Mouse (Mus musculus) midbrain, embryonic 13.5 days (tissue): ENCODE measurements at regions not wholly inside any gene's neighbourhood (a gene's known extent, or its start where the extent isn't known, plus 50 kb on each side); places are given as distances from the start of the nearest gene placed in this dataset.
A peak's percentile ranks its signal among the peaks of the same experiment; 100 is the strongest.

Experiments
- ATAC-seq: fragments of 200-750 bp; cut with Nextera tagmentation; 2 replicates; pipeline ENCODE4 v1.8.0; 2017; ENCODE audit warnings: mild to moderate bottlenecking, moderate TSS enrichment, moderate library complexity
- H3K27ac ChIP-seq: fragments of 300-500 bp; sonication (generic); 2 replicates; pipeline ENCODE4 v1.5.1; 2015; ENCODE audit warnings: inconsistent platforms, mild to moderate bottlenecking, moderate library complexity
- H3K27me3 ChIP-seq: fragments of 300-500 bp; sonication (generic); 2 replicates; pipeline ENCODE4 v1.6.1; 2015; ENCODE audit warnings: mild to moderate bottlenecking, inconsistent platforms
- H3K36me3 ChIP-seq: fragments of 300-500 bp; sonication (generic); 2 replicates; pipeline ENCODE4 v1.6.1; 2015; ENCODE audit warnings: mild to moderate bottlenecking, inconsistent platforms
- H3K4me1 ChIP-seq: fragments of 300-500 bp; sonication (generic); replicated peaks from 2 replicates; pipeline ENCODE4 v1.6.1; 2015; ENCODE audit warnings: inconsistent platforms
- H3K4me2 ChIP-seq: fragments of 300-500 bp; sonication (generic); replicated peaks from 2 replicates; pipeline ENCODE4 v1.6.1; 2015; ENCODE audit warnings: moderate library complexity, mild to moderate bottlenecking, inconsistent platforms
- H3K4me3 ChIP-seq: fragments of 300-500 bp; sonication (generic); replicated peaks from 2 replicates; pipeline ENCODE4 v1.5.1; 2015; ENCODE audit warnings: mild to moderate bottlenecking, inconsistent platforms
- H3K9ac ChIP-seq: fragments of 300-500 bp; sonication (generic); replicated peaks from 2 replicates; pipeline ENCODE4 v1.6.1; 2015; ENCODE audit warnings: mild to moderate bottlenecking, inconsistent platforms
- H3K9me3 ChIP-seq: fragments of 300-500 bp; sonication (generic); 2 replicates; pipeline ENCODE4 v1.6.1; 2016; ENCODE audit warnings: mild to moderate bottlenecking, inconsistent platforms
- WGBS: fragments of 180-500 bp; shearing (Covaris S2); methylation state at CpG from one replicate; pipeline ENCODE4 v1.1.7; 2015; 5-methylcytosine and 5-hydroxymethylcytosine counted together

DNA sequence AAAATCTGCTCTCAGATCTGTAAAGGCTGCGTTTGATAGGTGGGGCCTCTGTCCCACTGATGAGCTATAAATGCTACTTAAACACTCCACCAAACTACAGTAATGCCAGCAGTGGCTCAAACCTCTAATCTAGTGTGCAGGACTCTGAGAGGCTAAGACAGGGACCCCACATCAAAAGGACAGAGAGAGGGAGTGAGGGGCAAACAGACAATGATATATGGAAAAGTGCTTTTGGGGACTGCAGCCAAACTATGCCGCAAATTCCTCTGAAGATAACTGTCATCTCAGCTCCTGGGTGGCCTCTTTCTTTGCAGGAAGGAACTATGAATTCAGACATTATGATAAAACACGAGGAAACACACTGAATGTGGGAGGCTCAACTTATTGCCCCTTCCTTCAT is 138.9 kb upstream of the Ddit4l start:
- no peaks in the 10 kb centered on the region for H3K27me3 ChIP-seq
- no peaks in the 10 kb centered on the region for H3K9me3 ChIP-seq
- peak; percentile 53; the same call in 1 of the 2 replicates for ATAC-seq
- WGBS = 51% methylated on average over 3 of the region's 3 CpGs
- H3K4me3 ChIP-seq = no peak overlapping the region
- H3K4me1 ChIP-seq = peaks cover 5% of the 10 kb centered on the region; the same call in 1 of the 2 replicates
- H3K4me2 ChIP-seq = no peak overlapping the region
- H3K9ac ChIP-seq = no peak overlapping the region
- no peaks in the 10 kb centered on the region for H3K36me3 ChIP-seq
- H3K27ac ChIP-seq = no peak overlapping the region

- H3K36me3 ChIP-seq = no peaks in the 10 kb centered on the region
- H3K27me3 ChIP-seq = no peaks in the 10 kb centered on the region
- no peaks in the 10 kb centered on the region for H3K9me3 ChIP-seq
- 38% methylated on average over 4 of the region's 4 CpGs for WGBS
- no peak overlapping the region for H3K4me3 ChIP-seq
- H3K9ac ChIP-seq = no peak overlapping the region
- H3K27ac ChIP-seq = no peak overlapping the region
- H3K4me2 ChIP-seq = no peak overlapping the region
- no peak for ATAC-seq
- peaks cover 5% of the 10 kb centered on the region; the same call in 1 of the 2 replicates for H3K4me1 ChIP-seq
These were observed 138.4 kb upstream of the Ddit4l start for GRCm38 (mm10) chr3:137482971-137483370.

GRCm38 (mm10) chr3:137489592-137489991 is 131.8 kb upstream of the Ddit4l start:
- Histone ChIP-seq H3K4me1 (no peaks in the 10 kb centered on the region), H3K4me3 (no peak overlapping the region), H3K9ac (no peak overlapping the region), H3K27ac (no peak overlapping the region), H3K4me2 (no peak overlapping the region), H3K9me3 (no peaks in the 10 kb centered on the region), H3K27me3 (no peaks in the 10 kb centered on the region), H3K36me3 (no peaks in the 10 kb centered on the region)
- no peak for ATAC-seq

GRCm38 (mm10) chr3:137491508-137492019 is 129.8 kb upstream of the Ddit4l start:
- ATAC-seq = no peak
- WGBS = 100% methylated on average over 1 of the region's 1 CpGs
- no peaks in the 10 kb centered on the region for H3K27me3 ChIP-seq
- H3K9ac ChIP-seq = no peak overlapping the region
- no peaks in the 10 kb centered on the region for H3K9me3 ChIP-seq
- no peaks in the 10 kb centered on the region for H3K4me1 ChIP-seq
- H3K4me3 ChIP-seq = no peak overlapping the region
- no peaks in the 10 kb centered on the region for H3K36me3 ChIP-seq
- no peak overlapping the region for H3K4me2 ChIP-seq
- no peak overlapping the region for H3K27ac ChIP-seq

DNA sequence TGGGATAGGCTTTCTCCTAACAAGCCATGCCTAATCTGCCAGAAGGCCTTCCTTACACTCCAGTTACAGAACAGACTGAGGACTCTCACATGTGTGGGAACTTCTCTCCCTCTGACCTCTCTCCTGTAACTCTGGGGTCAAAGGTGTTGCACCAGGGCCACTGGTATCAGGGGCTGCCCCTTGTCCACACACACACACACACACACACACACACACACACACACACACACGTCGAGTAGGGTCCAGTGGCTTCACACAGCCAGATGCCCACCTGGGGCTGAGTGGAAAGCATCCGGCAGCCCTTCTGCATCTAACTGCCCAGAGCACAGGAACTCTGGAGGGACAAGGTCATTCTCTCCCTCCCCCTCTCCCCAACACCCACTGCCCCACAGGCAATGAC is 123.1 kb upstream of the Ddit4l start:
- Histone ChIP-seq H3K36me3 (no peaks in the 10 kb centered on the region), H3K27me3 (no peaks in the 10 kb centered on the region), H3K9me3 (no peaks in the 10 kb centered on the region), H3K4me1 (no peaks in the 10 kb centered on the region), H3K4me3 (no peak overlapping the region), H3K9ac (no peak overlapping the region), H3K4me2 (no peak overlapping the region), H3K27ac (no peak overlapping the region)
- ATAC-seq = no peak
- WGBS = 60% methylated on average over 3 of the region's 3 CpGs

GRCm38 (mm10) chr3:137511283-137511682 is 110.1 kb upstream of the Ddit4l start:
- H3K4me3 ChIP-seq = no peak overlapping the region

DNA sequence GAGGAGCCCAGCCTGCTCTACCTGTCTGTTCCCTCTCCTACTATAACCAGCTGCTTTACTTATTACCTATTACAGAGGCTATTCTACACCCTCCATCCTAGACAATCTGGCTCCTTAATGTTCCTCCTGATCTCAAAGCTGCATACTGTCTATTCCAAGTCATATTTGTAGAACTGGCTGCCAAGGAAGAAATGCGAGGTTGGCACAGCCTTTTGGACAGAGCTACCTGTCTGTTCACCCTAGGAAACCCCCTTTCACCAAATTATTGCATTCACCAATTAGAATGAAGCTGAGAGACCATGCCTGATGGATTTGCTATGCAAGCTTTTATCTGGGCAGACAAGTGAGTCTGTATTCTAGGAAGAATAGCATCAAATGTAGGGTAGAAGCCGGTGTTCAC is 109.0 kb upstream of the Ddit4l start:
- Histone ChIP-seq H3K9me3 (no peaks in the 10 kb centered on the region), H3K36me3 (no peaks in the 10 kb centered on the region), H3K4me3 (no peak overlapping the region), H3K4me2 (no peak overlapping the region), H3K27ac (no peak overlapping the region), H3K9ac (no peak overlapping the region), H3K4me1 (0 out of 2 replicates have a peak, but pooled peaks cover 1% of the 10 kb centered on the region), H3K27me3 (no peaks in the 10 kb centered on the region)
- 70% methylated on average over 2 of the region's 2 CpGs for WGBS
- ATAC-seq = no peak

More at GRCm38 (mm10) chr3:137511283-137511682, 110.1 kb upstream of the Ddit4l start:
- Histone ChIP-seq H3K4me2 (no peak overlapping the region), H3K9me3 (no peaks in the 10 kb centered on the region), H3K9ac (no peak overlapping the region), H3K27me3 (no peaks in the 10 kb centered on the region), H3K36me3 (no peaks in the 10 kb centered on the region), H3K27ac (no peak overlapping the region), H3K4me1 (no peaks in the 10 kb centered on the region)
- no peak for ATAC-seq
- WGBS = 94% methylated on average over 1 of the region's 1 CpGs

DNA sequence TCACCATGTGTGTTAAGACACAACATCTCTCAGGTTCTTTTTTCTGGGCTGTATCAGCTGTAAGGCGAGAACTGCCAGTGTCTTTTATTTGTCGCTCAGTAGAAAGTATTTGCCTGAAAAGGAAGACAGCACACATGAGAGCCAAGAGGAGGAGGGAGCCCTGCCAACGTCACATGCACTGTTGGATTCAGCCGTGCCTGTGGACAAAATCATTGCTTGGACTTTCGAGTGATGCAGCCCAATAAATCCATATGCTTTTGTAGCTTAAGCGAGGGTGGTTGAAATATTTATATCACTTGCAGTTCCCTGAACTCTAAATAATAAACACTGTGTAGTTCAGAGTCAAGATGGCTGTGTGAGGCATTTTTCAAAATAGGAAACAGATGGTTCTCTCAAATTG is 108.4 kb upstream of the Ddit4l start:
- WGBS = 72% methylated on average over 6 of the region's 6 CpGs
- no peak for ATAC-seq
- no peak overlapping the region for H3K27ac ChIP-seq

GRCm38 (mm10) chr3:137514238-137514637 is 107.2 kb upstream of the Ddit4l start:
- WGBS = 96% methylated on average over 2 of the region's 2 CpGs
- peaks cover 5% of the 10 kb centered on the region; the same call in 1 of the 2 replicates for H3K4me1 ChIP-seq

More for the DNA sequence above, 108.4 kb upstream of the Ddit4l start:
- no peak overlapping the region for H3K9ac ChIP-seq
- H3K4me2 ChIP-seq = no peak overlapping the region
- no peaks in the 10 kb centered on the region for H3K36me3 ChIP-seq
- no peak overlapping the region for H3K4me3 ChIP-seq
- H3K9me3 ChIP-seq = no peaks in the 10 kb centered on the region
- no peaks in the 10 kb centered on the region for H3K27me3 ChIP-seq
- peaks cover 5% of the 10 kb centered on the region; the same call in 1 of the 2 replicates for H3K4me1 ChIP-seq

GRCm38 (mm10) chr3:137517433-137517832 is 104.0 kb upstream of the Ddit4l start:
- Histone ChIP-seq H3K4me3 (no peak overlapping the region), H3K9ac (no peak overlapping the region), H3K4me2 (no peak overlapping the region), H3K9me3 (no peaks in the 10 kb centered on the region), H3K27ac (no peak overlapping the region), H3K36me3 (no peaks in the 10 kb centered on the region), H3K27me3 (no peaks in the 10 kb centered on the region), H3K4me1 (peaks cover 5% of the 10 kb centered on the region; the same call in 1 of the 2 replicates)
- 52% methylated on average over 4 of the region's 4 CpGs for WGBS
- ATAC-seq = no peak

More at GRCm38 (mm10) chr3:137514238-137514637, 107.2 kb upstream of the Ddit4l start:
- H3K9me3 ChIP-seq = no peaks in the 10 kb centered on the region
- ATAC-seq = no peak
- H3K27ac ChIP-seq = no peak overlapping the region
- H3K4me2 ChIP-seq = no peak overlapping the region
- H3K4me3 ChIP-seq = no peak overlapping the region
- H3K36me3 ChIP-seq = no peaks in the 10 kb centered on the region
- no peak overlapping the region for H3K9ac ChIP-seq
- no peaks in the 10 kb centered on the region for H3K27me3 ChIP-seq

DNA sequence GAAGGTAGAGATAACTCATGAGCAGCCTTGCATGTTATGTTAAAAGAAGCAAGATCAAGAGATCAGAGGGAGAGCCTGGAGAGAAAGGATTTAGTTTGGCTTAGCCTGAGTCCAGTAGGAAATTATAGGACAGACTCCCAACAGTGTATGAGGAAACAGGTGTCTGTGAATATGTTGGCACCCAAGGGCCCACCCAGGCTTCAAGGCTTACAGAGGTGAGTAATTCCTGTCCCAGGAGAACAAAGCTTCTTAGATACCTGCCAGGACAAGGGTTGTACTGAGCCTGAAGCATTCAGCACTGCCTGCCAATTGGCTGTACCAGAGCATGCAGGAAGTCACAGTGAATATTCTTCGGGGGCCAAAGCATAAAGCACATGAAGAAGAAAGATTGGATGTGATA is 101.2 kb upstream of the Ddit4l start:
- Histone ChIP-seq H3K4me2 (no peak overlapping the region), H3K9ac (no peak overlapping the region), H3K36me3 (no peaks in the 10 kb centered on the region), H3K27ac (no peak overlapping the region), H3K4me1 (peaks cover 5% of the 10 kb centered on the region; the same call in 1 of the 2 replicates), H3K27me3 (no peaks in the 10 kb centered on the region), H3K9me3 (no peaks in the 10 kb centered on the region), H3K4me3 (no peak overlapping the region)
- no peak for ATAC-seq
- 100% methylated on average over 1 of the region's 1 CpGs for WGBS

- Histone ChIP-seq H3K9ac (no peak overlapping the region), H3K4me2 (no peak overlapping the region)
- 85% methylated on average over 12 of the region's 12 CpGs for WGBS
These were observed 95.5 kb upstream of the Ddit4l start for GRCm38 (mm10) chr3:137525606-137526575.

More at GRCm38 (mm10) chr3:137525606-137526575, 95.5 kb upstream of the Ddit4l start:
- Histone ChIP-seq H3K36me3 (no peaks in the 10 kb centered on the region), H3K27ac (no peak overlapping the region), H3K27me3 (0 out of 2 replicates have a peak, but pooled peaks cover 3% of the 10 kb centered on the region), H3K4me1 (0 out of 2 replicates have a peak, but pooled peaks cover 8% of the 10 kb centered on the region), H3K9me3 (no peaks in the 10 kb centered on the region), H3K4me3 (no peak overlapping the region)
- ATAC-seq = no peak
